Mouse (Mus musculus): ENCODE results near the gene Eps8.

Gene Eps8

GRCm38 (mm10) chr6:137667665-137668064, 13.0 kb upstream of the Eps8 start:
- ATAC-seq (ENCODE audit: insufficient number of reproducible peaks, low FRiP score, low TSS enrichment): no peak

- no peak for ATAC-seq (ENCODE audit: insufficient number of reproducible peaks, low FRiP score, low TSS enrichment)
Measured at GRCm38 (mm10) chr6:137664936-137665335, 10.3 kb upstream of the Eps8 start.

GRCm38 (mm10) chr6:137661583-137662365, 7.1 kb upstream of the Eps8 start:
- ATAC-seq (ENCODE audit: insufficient number of reproducible peaks, low FRiP score, low TSS enrichment): no peak

GRCm38 (mm10) chr6:137658426-137659088, 3.9 kb upstream of the Eps8 start:
- ATAC-seq (ENCODE audit: insufficient number of reproducible peaks, low FRiP score, low TSS enrichment): no peak

GRCm38 (mm10) chr6:137657203-137657602, 2.5 kb upstream of the Eps8 start:
- ATAC-seq (ENCODE audit: insufficient number of reproducible peaks, low FRiP score, low TSS enrichment): no peak

- peak; percentile 39 for ATAC-seq (ENCODE audit: insufficient number of reproducible peaks, low FRiP score, low TSS enrichment)
Measured at GRCm38 (mm10) chr6:137649528-137649927, 5.1 kb downstream of the Eps8 start.

GRCm38 (mm10) chr6:137649068-137649480, 5.6 kb downstream of the Eps8 start:
- ATAC-seq (ENCODE audit: insufficient number of reproducible peaks, low FRiP score, low TSS enrichment): peak; percentile 71

GRCm38 (mm10) chr6:137648110-137649067, 6.3 kb downstream of the Eps8 start:
- peak; percentile 21 for ATAC-seq (ENCODE audit: insufficient number of reproducible peaks, low FRiP score, low TSS enrichment)

- no peak for ATAC-seq (ENCODE audit: insufficient number of reproducible peaks, low FRiP score, low TSS enrichment)
Measured at GRCm38 (mm10) chr6:137647646-137648045, 7.0 kb downstream of the Eps8 start.

GRCm38 (mm10) chr6:137646726-137647125, 8.0 kb downstream of the Eps8 start:
- ATAC-seq (ENCODE audit: insufficient number of reproducible peaks, low FRiP score, low TSS enrichment): no peak

- ATAC-seq (ENCODE audit: insufficient number of reproducible peaks, low FRiP score, low TSS enrichment): no peak
Measured at GRCm38 (mm10) chr6:137644893-137645292, 9.8 kb downstream of the Eps8 start.

GRCm38 (mm10) chr6:137643814-137644213, 10.9 kb downstream of the Eps8 start:
- ATAC-seq (ENCODE audit: insufficient number of reproducible peaks, low FRiP score, low TSS enrichment): no peak

GRCm38 (mm10) chr6:137641642-137642041, 13.0 kb downstream of the Eps8 start:
- no peak for ATAC-seq (ENCODE audit: insufficient number of reproducible peaks, low FRiP score, low TSS enrichment)

GRCm38 (mm10) chr6:137638834-137639567, 15.7 kb downstream of the Eps8 start:
- no peak for ATAC-seq (ENCODE audit: insufficient number of reproducible peaks, low FRiP score, low TSS enrichment)

GRCm38 (mm10) chr6:137637443-137637842, 17.2 kb downstream of the Eps8 start:
- ATAC-seq (ENCODE audit: insufficient number of reproducible peaks, low FRiP score, low TSS enrichment): no peak

GRCm38 (mm10) chr6:137636131-137636530, 18.5 kb downstream of the Eps8 start:
- no peak for ATAC-seq (ENCODE audit: insufficient number of reproducible peaks, low FRiP score, low TSS enrichment)

- ATAC-seq (ENCODE audit: insufficient number of reproducible peaks, low FRiP score, low TSS enrichment): no peak
Measured at GRCm38 (mm10) chr6:137633626-137634025, 21.1 kb downstream of the Eps8 start.

- peak; percentile 95 for ATAC-seq (ENCODE audit: insufficient number of reproducible peaks, low FRiP score, low TSS enrichment)
Measured at GRCm38 (mm10) chr6:137633121-137633520, 21.6 kb downstream of the Eps8 start.

GRCm38 (mm10) chr6:137630387-137630786, 24.3 kb downstream of the Eps8 start:
- ATAC-seq (ENCODE audit: insufficient number of reproducible peaks, low FRiP score, low TSS enrichment): no peak
